Mouse (Mus musculus): Measurements from ENCODE around the gene Mmp27.

- TF ChIP-seq CTCF (IDR thresholded peaks at IDR 0.05; ENCODE audit: low read depth, low read length) (peak; percentile 66), POLR2A (IDR thresholded peaks at IDR 0.05; ENCODE audit: insufficient read depth, low read length) (no peak)
Observed at GRCm38 (mm10) chr9:7602982-7603742, 32.0 kb downstream of the Mmp27 start.

Data from ES-Bruce4 (cell line).